Mouse (Mus musculus) liver, embryonic 16.5 days (tissue): Measurements from ENCODE around the gene Plcg2. TPM values are rescaled to one million over a fixed set of nuclear protein-coding genes. Genes with fewer than 3 reads are reported as not detected.

Source experiments
- ATAC-seq: fragments of 200-750 bp; cut with Nextera tagmentation; 2 replicates; pipeline ENCODE4 v1.8.0; 2017; ENCODE audit warnings: low read depth, mild to moderate bottlenecking, moderate number of reproducible peaks, moderate library complexity
- H3K27ac ChIP-seq: fragments of 300-500 bp; sonication (generic); 2 replicates; pipeline ENCODE4 v1.5.1; 2014; ENCODE audit warnings: mild to moderate bottlenecking, low read length
- H3K27me3 ChIP-seq: fragments of 300-500 bp; sonication (generic); 2 replicates; pipeline ENCODE4 v1.6.1; 2014; ENCODE audit warnings: low read depth, low read length, mixed read lengths; ENCODE audit not compliant: control insufficient read depth, insufficient read depth
- H3K36me3 ChIP-seq: fragments of 300-500 bp; sonication (generic); 2 replicates; pipeline ENCODE4 v1.6.1; 2014; ENCODE audit warnings: mild to moderate bottlenecking; ENCODE audit not compliant: control insufficient read depth, insufficient read depth
- H3K4me1 ChIP-seq: fragments of 300-500 bp; sonication (generic); 2 replicates; pipeline ENCODE4 v1.6.1; 2014; ENCODE audit warnings: low read depth, low read length, mixed read lengths; ENCODE audit not compliant: control insufficient read depth
- H3K4me2 ChIP-seq: fragments of 300-500 bp; sonication (generic); 2 replicates; pipeline ENCODE4 v1.6.1; 2014; ENCODE audit warnings: low read depth, low read length, mixed read lengths
- H3K4me3 ChIP-seq: fragments of 300-500 bp; sonication (generic); 2 replicates; pipeline ENCODE4 v1.5.1; 2014; ENCODE audit warnings: low read depth, mild to moderate bottlenecking, low read length
- H3K9ac ChIP-seq: fragments of 300-500 bp; sonication (generic); 2 replicates; pipeline ENCODE4 v1.6.1; 2014; ENCODE audit warnings: low read depth, low read length
- H3K9me3 ChIP-seq: fragments of 300-500 bp; sonication (generic); replicated peaks from 2 replicates; pipeline ENCODE4 v1.6.1; 2016; ENCODE audit warnings: low read length; ENCODE audit not compliant: control insufficient read depth
- WGBS: fragments of 180-500 bp; shearing (Covaris S2); extraction: QIAGEN DNeasy Blood & Tissue Kit; methylation state at CpG from one replicate; pipeline ENCODE4 v1.1.7; 2014; ENCODE audit not compliant: insufficient replicate concordance; 5-methylcytosine and 5-hydroxymethylcytosine counted together
- polyA plus RNA-seq: library from polyadenylated mRNA; unstranded; fragments of >200 nt; fragmentation: Nextera tagmentation; extraction: Ambion mirVana; gene quantifications from 2 replicates; pipeline ENCODE4 v1.2.1, GENCODE M21; 2015

Gene Plcg2
- polyA plus RNA-seq, 1 experiment from 2014 or later = 8.4 TPM

GRCm38 (mm10) chr8:117529177-117529576 lies 31.1 kb downstream of the Plcg2 start:
- Histone ChIP-seq H3K9ac (no peak overlapping the region), H3K4me3 (no peak overlapping the region), H3K36me3 (no peaks in the 10 kb centered on the region), H3K27ac (no peak overlapping the region), H3K27me3 (no peaks in the 10 kb centered on the region), H3K9me3 (no peaks in the 10 kb centered on the region), H3K4me1 (peaks cover 2% of the 10 kb centered on the region), H3K4me2 (no peak overlapping the region)
- no peak for ATAC-seq
- 32% methylated on average over 5 of the region's 5 CpGs for WGBS

- no peak overlapping the region for H3K9ac ChIP-seq
- H3K4me3 ChIP-seq = no peak overlapping the region
- 49% methylated on average over 15 of the region's 15 CpGs for WGBS
- H3K4me2 ChIP-seq = no peak overlapping the region
- ATAC-seq = no peak
- peaks cover 2% of the 10 kb centered on the region for H3K4me1 ChIP-seq
- H3K27me3 ChIP-seq = no peaks in the 10 kb centered on the region
- H3K27ac ChIP-seq = no peak overlapping the region
- H3K9me3 ChIP-seq = no peaks in the 10 kb centered on the region
- H3K36me3 ChIP-seq = no peaks in the 10 kb centered on the region
Observed at GRCm38 (mm10) chr8:117532381-117532972, 34.4 kb downstream of the Plcg2 start.

- Histone ChIP-seq H3K9me3 (no peaks in the 10 kb centered on the region), H3K4me3 (no peak overlapping the region), H3K9ac (no peak overlapping the region), H3K27ac (no peak overlapping the region), H3K4me2 (no peak overlapping the region), H3K27me3 (no peaks in the 10 kb centered on the region), H3K4me1 (peaks cover 2% of the 10 kb centered on the region), H3K36me3 (no peaks in the 10 kb centered on the region)
- WGBS = 25% methylated on average over 5 of the region's 6 CpGs
- no peak for ATAC-seq
Observed at GRCm38 (mm10) chr8:117536862-117537261, 38.8 kb downstream of the Plcg2 start.

GRCm38 (mm10) chr8:117537751-117538150 lies 39.7 kb downstream of the Plcg2 start:
- ATAC-seq = no peak
- no peak overlapping the region for H3K27ac ChIP-seq
- H3K4me1 ChIP-seq = peaks cover 5% of the 10 kb centered on the region
- no peaks in the 10 kb centered on the region for H3K27me3 ChIP-seq
- H3K9ac ChIP-seq = no peak overlapping the region
- H3K9me3 ChIP-seq = no peaks in the 10 kb centered on the region
- no peaks in the 10 kb centered on the region for H3K36me3 ChIP-seq
- no peak overlapping the region for H3K4me2 ChIP-seq
- WGBS = 26% methylated on average over 7 of the region's 7 CpGs
- H3K4me3 ChIP-seq = no peak overlapping the region

- Histone ChIP-seq H3K36me3 (no peaks in the 10 kb centered on the region), H3K4me1 (peaks cover 10% of the 10 kb centered on the region), H3K27me3 (no peaks in the 10 kb centered on the region), H3K4me2 (no peak overlapping the region), H3K9ac (no peak overlapping the region), H3K27ac (no peak overlapping the region), H3K4me3 (no peak overlapping the region), H3K9me3 (no peaks in the 10 kb centered on the region)
- no peak for ATAC-seq
Observed at GRCm38 (mm10) chr8:117542951-117543350, 44.9 kb downstream of the Plcg2 start.

GRCm38 (mm10) chr8:117543789-117544188 lies 45.7 kb downstream of the Plcg2 start:
- ATAC-seq = peak; percentile 49; the same call in 1 of the 2 replicates
- Histone ChIP-seq H3K9me3 (no peaks in the 10 kb centered on the region), H3K27ac (peak overlapping the region; percentile 34), H3K9ac (no peak overlapping the region), H3K4me3 (no peak overlapping the region), H3K36me3 (no peaks in the 10 kb centered on the region), H3K27me3 (no peaks in the 10 kb centered on the region), H3K4me2 (no peak overlapping the region), H3K4me1 (peaks cover 10% of the 10 kb centered on the region)
- WGBS = 5% methylated on average over 6 of the region's 6 CpGs

GRCm38 (mm10) chr8:117545043-117545442 lies 47.0 kb downstream of the Plcg2 start:
- no peaks in the 10 kb centered on the region for H3K9me3 ChIP-seq
- 36% methylated on average over 8 of the region's 8 CpGs for WGBS
- H3K36me3 ChIP-seq = no peaks in the 10 kb centered on the region
- H3K27ac ChIP-seq = no peak overlapping the region
- no peak overlapping the region for H3K9ac ChIP-seq
- H3K4me1 ChIP-seq = peaks cover 10% of the 10 kb centered on the region
- no peaks in the 10 kb centered on the region for H3K27me3 ChIP-seq
- no peak overlapping the region for H3K4me2 ChIP-seq
- H3K4me3 ChIP-seq = no peak overlapping the region
- no peak for ATAC-seq

GRCm38 (mm10) chr8:117546386-117546785 lies 48.3 kb downstream of the Plcg2 start:
- Histone ChIP-seq H3K4me3 (no peak overlapping the region), H3K36me3 (no peaks in the 10 kb centered on the region), H3K4me2 (no peak overlapping the region), H3K9ac (no peak overlapping the region), H3K27ac (no peak overlapping the region), H3K9me3 (no peaks in the 10 kb centered on the region), H3K4me1 (peaks cover 10% of the 10 kb centered on the region), H3K27me3 (no peaks in the 10 kb centered on the region)
- 63% methylated on average over 5 of the region's 5 CpGs for WGBS
- no peak for ATAC-seq

GRCm38 (mm10) chr8:117547945-117548344 lies 49.9 kb downstream of the Plcg2 start:
- H3K27me3 ChIP-seq = no peaks in the 10 kb centered on the region
- H3K4me3 ChIP-seq = no peak overlapping the region
- H3K4me1 ChIP-seq = peaks cover 7% of the 10 kb centered on the region
- 31% methylated on average over 5 of the region's 5 CpGs for whole genome bisulfite sequencing
- H3K27ac ChIP-seq = no peak overlapping the region
- ATAC-seq = no peak
- H3K9ac ChIP-seq = no peak overlapping the region
- no peaks in the 10 kb centered on the region for H3K9me3 ChIP-seq
- H3K4me2 ChIP-seq = no peak overlapping the region
- no peaks in the 10 kb centered on the region for H3K36me3 ChIP-seq
